Mouse (Mus musculus) intestine, embryonic 14.5 days (tissue): Measurements from ENCODE around the gene Zfp37. TPM values are rescaled to one million over a fixed set of nuclear protein-coding genes. Genes with fewer than 3 reads are reported as not detected.
A peak's percentile ranks its signal among the peaks of the same experiment; 100 is the strongest.

Source experiments
- ATAC-seq: fragments of 200-750 bp; cut with Nextera tagmentation; replicated peaks from 2 replicates; pipeline ENCODE4 v1.8.0; 2017; ENCODE audit warnings: low read depth, moderate number of reproducible peaks, moderate TSS enrichment, moderate library complexity; ENCODE audit not compliant: low FRiP score, low TSS enrichment
- DNase-seq: peaks from one replicate; pipeline ENCODE4 v3.0.0-alpha.2; 2018; ENCODE audit warnings: low spot score
- H3K27ac ChIP-seq: fragments of 300-500 bp; sonication (generic); 2 replicates; pipeline ENCODE4 v1.5.1; 2014; ENCODE audit warnings: low read depth, mild to moderate bottlenecking, control low read depth
- H3K27me3 ChIP-seq: fragments of 300-500 bp; sonication (generic); replicated peaks from 2 replicates; pipeline ENCODE4 v1.6.1; 2014; ENCODE audit warnings: low read length, control low read depth; ENCODE audit not compliant: control insufficient read depth, insufficient read depth
- H3K36me3 ChIP-seq: fragments of 300-500 bp; sonication (generic); 2 replicates; pipeline ENCODE4 v1.6.1; 2014; ENCODE audit warnings: low read length, control low read depth; ENCODE audit not compliant: control insufficient read depth, insufficient read depth
- H3K4me1 ChIP-seq: fragments of 300-500 bp; sonication (generic); replicated peaks from 2 replicates; pipeline ENCODE4 v1.6.1; 2014; ENCODE audit warnings: low read length, control low read depth, mixed read lengths; ENCODE audit not compliant: control insufficient read depth, insufficient read depth
- H3K4me2 ChIP-seq: fragments of 300-500 bp; sonication (generic); 2 replicates; pipeline ENCODE4 v1.6.1; 2014; ENCODE audit warnings: low read length
- H3K4me3 ChIP-seq: fragments of 300-500 bp; sonication (generic); 2 replicates; pipeline ENCODE4 v1.5.1; 2014; ENCODE audit warnings: low read depth, low read length, control low read depth, mixed read lengths
- H3K9ac ChIP-seq: fragments of 300-500 bp; sonication (generic); 2 replicates; pipeline ENCODE4 v1.6.1; 2014; ENCODE audit warnings: mild to moderate bottlenecking, low read length
- H3K9me3 ChIP-seq: fragments of 300-500 bp; sonication (generic); 2 replicates; pipeline ENCODE4 v1.6.1; 2016; ENCODE audit warnings: low read length, control low read depth; ENCODE audit not compliant: control insufficient read depth
- WGBS: fragments of 180-500 bp; shearing (Covaris S2); extraction: QIAGEN DNeasy Blood & Tissue Kit; methylation state at CpG from one replicate; pipeline ENCODE4 v1.1.7; 2014; 5-methylcytosine and 5-hydroxymethylcytosine counted together
- polyA plus RNA-seq: library from polyadenylated mRNA; unstranded; fragments of >200 nt; fragmentation: Nextera tagmentation; extraction: Ambion mirVana; gene quantifications from 2 replicates; pipeline ENCODE4 v1.2.1, GENCODE M21; 2014

The Zfp37 gene
- polyA plus RNA-seq, 1 experiment from 2014 or later, result 9.9 TPM

DNA sequence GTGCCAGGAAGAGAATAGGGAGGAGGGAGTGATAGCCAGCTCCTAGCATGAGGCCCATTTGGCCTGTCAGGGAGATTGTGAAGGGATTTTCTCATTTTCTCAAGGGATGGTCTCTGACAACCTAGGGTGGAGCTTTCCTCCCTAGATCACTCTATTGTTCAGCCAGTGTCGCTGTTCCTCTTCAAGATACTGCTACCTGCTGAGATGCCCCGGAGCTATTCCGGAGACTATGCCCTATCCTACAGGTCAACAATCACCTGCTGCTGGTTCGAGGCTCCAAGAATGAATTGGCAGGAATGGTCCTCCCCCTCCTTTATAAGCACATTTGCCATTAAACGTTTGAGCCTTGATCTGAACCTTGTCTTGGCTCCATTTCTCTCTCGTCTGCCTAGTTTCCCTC lies 9.7 kb upstream of the Zfp37 start:
- 69% methylated on average over 6 of the region's 6 CpGs for WGBS

DNA sequence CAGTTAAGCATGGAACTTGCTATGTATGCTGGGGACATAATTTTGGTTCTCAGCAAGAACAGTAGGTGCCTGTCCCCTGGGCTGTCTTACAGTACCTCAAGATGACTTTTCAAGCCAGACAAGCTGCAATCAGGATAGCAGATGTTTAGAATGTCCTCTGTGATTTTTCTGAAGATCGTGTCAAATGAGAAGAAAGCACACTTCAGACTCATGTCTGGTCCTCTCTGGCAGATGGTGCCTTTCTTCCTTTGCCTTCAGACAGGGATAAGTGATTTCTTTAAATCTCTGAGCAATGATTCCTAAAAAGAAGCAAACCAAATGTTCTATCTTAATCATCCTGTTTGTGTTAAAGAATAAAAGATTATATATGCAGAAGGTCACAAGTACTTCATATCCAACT lies 694 bp downstream of the Zfp37 start:
- WGBS, result 83% methylated on average over 1 of the region's 1 CpGs
- no peaks in the 10 kb centered on the region for H3K27me3 ChIP-seq
- H3K9me3 ChIP-seq, result no peaks in the 10 kb centered on the region
- DNase-seq (no peak), ATAC-seq (no peak)
- H3K36me3 ChIP-seq, result no peaks in the 10 kb centered on the region
- no peak overlapping the region for H3K9ac ChIP-seq
- no peaks in the 10 kb centered on the region for H3K4me1 ChIP-seq
- H3K4me2 ChIP-seq, result no peak overlapping the region
- H3K27ac ChIP-seq, result no peak overlapping the region
- H3K4me3 ChIP-seq, result no peak overlapping the region

More for the DNA sequence above, 9.7 kb upstream of the Zfp37 start:
- no peak overlapping the region for H3K4me3 ChIP-seq
- DNase-seq (no peak), ATAC-seq (no peak)
- no peak overlapping the region for H3K4me2 ChIP-seq
- no peaks in the 10 kb centered on the region for H3K36me3 ChIP-seq
- H3K9me3 ChIP-seq, result no peaks in the 10 kb centered on the region
- H3K27ac ChIP-seq, result no peak overlapping the region
- H3K4me1 ChIP-seq, result no peaks in the 10 kb centered on the region
- no peaks in the 10 kb centered on the region for H3K27me3 ChIP-seq
- H3K9ac ChIP-seq, result no peak overlapping the region

DNA sequence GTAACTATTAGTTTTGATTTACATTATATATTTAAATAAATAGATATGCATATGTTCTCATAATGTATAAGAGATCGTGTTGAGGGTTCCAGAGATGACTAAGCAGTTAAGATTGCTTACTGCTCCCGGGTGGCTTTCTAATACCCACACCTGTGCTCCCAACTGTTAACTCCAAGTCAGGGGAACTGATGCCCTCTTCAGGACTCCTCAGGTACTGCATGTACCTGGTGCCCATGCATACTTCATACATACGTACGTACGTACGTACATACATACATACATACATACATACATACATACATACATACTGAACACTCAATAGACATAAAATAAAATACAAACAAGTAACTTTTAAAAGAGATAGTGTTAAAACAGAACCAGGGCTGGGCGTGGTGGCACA lies 1.4 kb downstream of the Zfp37 start:
- Histone ChIP-seq H3K9me3 (no peaks in the 10 kb centered on the region), H3K27me3 (no peaks in the 10 kb centered on the region), H3K4me3 (no peak overlapping the region), H3K4me1 (no peaks in the 10 kb centered on the region), H3K9ac (no peak overlapping the region), H3K36me3 (no peaks in the 10 kb centered on the region), H3K4me2 (no peak overlapping the region), H3K27ac (no peak overlapping the region)
- ATAC-seq (no peak), DNase-seq (no peak)
- 90% methylated on average over 7 of the region's 7 CpGs for WGBS

GRCm38 (mm10) chr4:62228391-62228790 lies 2.5 kb downstream of the Zfp37 start:
- Histone ChIP-seq H3K9me3 (no peaks in the 10 kb centered on the region), H3K4me1 (no peaks in the 10 kb centered on the region), H3K4me3 (no peak overlapping the region), H3K4me2 (no peak overlapping the region), H3K27me3 (no peaks in the 10 kb centered on the region), H3K9ac (no peak overlapping the region), H3K27ac (no peak overlapping the region), H3K36me3 (no peaks in the 10 kb centered on the region)
- WGBS, result 42% methylated on average over 10 of the region's 10 CpGs
- ATAC-seq (0 out of 2 replicates have a peak, but pooled peaks have one; percentile 54), DNase-seq (peak; percentile 69)

DNA sequence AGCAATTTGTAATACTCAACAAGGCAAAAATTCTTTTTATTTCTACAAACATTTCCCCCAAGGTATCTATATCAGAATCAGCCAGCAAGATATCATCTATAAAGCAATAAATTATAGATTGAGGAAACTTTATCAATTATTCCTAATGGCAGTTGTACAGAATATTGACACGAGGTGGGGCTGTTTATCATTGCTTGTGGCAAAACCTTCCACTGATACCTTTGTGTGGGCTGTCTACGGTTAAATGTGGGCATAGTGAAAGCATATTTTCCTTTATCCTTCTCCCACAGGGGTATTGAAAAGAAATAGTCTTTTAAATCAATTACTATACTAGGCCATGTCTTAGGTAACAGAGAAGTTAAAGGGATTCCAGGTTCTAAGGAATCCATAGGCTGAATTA lies 17.4 kb downstream of the Zfp37 start:
- H3K9me3 ChIP-seq, result no peaks in the 10 kb centered on the region
- 80% methylated on average over 2 of the region's 2 CpGs for WGBS
- no peak overlapping the region for H3K4me2 ChIP-seq
- peaks cover 7% of the 10 kb centered on the region; the same call in 1 of the 2 replicates for H3K4me1 ChIP-seq
- ATAC-seq (no peak), DNase-seq (no peak)
- no peaks in the 10 kb centered on the region for H3K36me3 ChIP-seq
- H3K27ac ChIP-seq, result no peak overlapping the region
- H3K27me3 ChIP-seq, result no peaks in the 10 kb centered on the region
- H3K9ac ChIP-seq, result no peak overlapping the region
- no peak overlapping the region for H3K4me3 ChIP-seq

DNA sequence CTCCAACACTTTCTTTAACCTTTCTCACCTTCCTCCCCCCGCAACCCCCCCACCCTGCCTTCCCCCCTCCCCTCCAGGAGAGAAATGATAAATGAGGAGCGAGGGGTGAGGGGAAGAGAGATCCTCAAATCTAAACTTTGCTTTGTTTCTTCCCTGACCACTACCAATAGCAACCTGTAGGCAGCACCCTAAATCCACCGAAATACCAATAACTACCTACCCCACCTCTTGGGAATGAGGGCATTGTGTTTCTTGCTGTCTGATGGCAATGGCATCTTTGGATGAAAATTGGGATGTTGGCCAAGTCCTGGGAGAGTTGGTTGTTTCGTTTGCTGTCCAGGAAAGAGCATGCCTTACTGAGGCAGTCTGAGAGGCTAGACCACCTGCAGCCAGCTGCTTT lies 20.8 kb downstream of the Zfp37 start:
- no peaks in the 10 kb centered on the region for H3K36me3 ChIP-seq
- DNase-seq, result no peak

GRCm38 (mm10) chr4:62208696-62209380 lies 22.0 kb downstream of the Zfp37 start:
- Histone ChIP-seq H3K27me3 (no peaks in the 10 kb centered on the region), H3K27ac (peak overlapping the region; percentile 91), H3K9ac (peak overlapping the region; percentile 54), H3K36me3 (peaks cover 7% of the 10 kb centered on the region), H3K4me2 (peak overlapping the region; percentile 75), H3K4me1 (peaks cover 15% of the 10 kb centered on the region), H3K9me3 (no peaks in the 10 kb centered on the region), H3K4me3 (peak overlapping the region; percentile 64)
- no peak for DNase-seq
- ATAC-seq, result no peak; the same call in none of the 2 replicates
- WGBS, result 5% methylated on average over 19 of the region's 19 CpGs

More for the DNA sequence above, 20.8 kb downstream of the Zfp37 start:
- no peak overlapping the region for H3K4me2 ChIP-seq
- H3K9ac ChIP-seq, result no peak overlapping the region
- no peaks in the 10 kb centered on the region for H3K9me3 ChIP-seq
- peaks cover 15% of the 10 kb centered on the region for H3K4me1 ChIP-seq
- H3K27me3 ChIP-seq, result no peaks in the 10 kb centered on the region
- no peak overlapping the region for H3K27ac ChIP-seq
- 34% methylated on average over 4 of the region's 4 CpGs for WGBS
- no peak for ATAC-seq
- no peak overlapping the region for H3K4me3 ChIP-seq

DNA sequence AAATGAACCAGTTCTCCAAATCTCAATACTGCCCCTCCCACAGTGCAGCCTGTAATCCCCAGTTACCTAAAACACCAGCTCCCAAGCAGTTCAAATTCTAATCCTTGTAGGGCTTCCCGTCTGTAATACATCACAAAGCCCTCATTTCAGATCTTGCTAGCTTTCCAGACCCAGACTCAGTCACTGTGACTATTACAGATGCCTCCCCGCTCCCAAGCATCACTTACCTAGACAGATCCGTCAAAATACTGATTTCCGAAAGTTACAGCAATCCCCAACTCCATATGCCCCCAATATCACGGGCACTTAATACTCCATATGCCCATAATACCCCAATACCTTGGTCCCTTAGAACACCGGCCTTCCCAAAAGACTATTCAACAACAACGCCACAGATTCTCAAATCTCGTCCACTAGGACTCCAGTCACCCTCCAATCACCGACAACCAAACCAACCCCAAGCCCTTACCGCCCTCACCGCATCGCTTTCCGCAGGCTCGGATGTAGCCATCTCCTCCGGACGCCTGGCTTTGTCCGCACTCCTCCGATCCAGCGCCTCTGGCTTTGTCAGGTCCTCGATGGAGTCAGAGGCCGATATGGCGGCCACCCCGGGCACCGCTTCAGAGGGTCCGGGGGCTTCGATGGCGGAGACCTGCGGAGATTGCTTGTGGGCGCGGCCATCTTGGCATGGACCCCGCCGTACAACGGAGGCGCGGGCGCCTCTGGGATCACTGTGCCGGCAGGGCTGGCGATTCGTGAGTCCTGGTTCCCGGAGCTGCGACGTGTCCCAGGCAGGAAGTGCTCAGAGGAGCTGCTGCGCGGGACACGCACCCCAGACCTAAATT lies 22.8 kb downstream of the Zfp37 start:
- Histone ChIP-seq H3K4me3 (peak overlapping the region; percentile 64), H3K4me2 (peak overlapping the region; percentile 75), H3K27ac (peak overlapping the region; percentile 91), H3K36me3 (peaks cover 15% of the 10 kb centered on the region), H3K4me1 (peaks cover 15% of the 10 kb centered on the region), H3K9ac (peak overlapping the region; percentile 54), H3K27me3 (no peaks in the 10 kb centered on the region), H3K9me3 (no peaks in the 10 kb centered on the region)
- WGBS, result under 1% methylated on average over 45 of the region's 45 CpGs
- DNase-seq (peak; percentile 97), ATAC-seq (peak; percentile 98)
